In the genomic region with DNA sequence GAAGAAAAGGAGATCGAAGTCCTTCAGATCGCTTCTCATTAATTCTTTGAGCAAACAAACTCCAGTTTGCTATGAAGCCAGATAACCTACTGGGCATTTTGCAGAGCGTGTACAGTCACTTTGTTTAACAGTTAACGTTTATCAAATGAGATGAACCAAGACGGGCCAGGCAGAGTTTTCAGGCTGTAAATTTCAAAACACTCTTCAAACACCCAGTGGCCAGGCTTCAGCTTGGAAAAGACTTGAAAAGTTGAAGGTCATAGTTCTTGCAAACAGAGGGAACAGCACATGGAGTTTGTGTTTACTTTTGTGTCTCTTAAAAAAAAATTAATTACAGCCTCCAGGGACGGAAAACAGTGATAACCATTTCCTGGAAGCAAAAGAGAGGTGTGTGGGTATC, we compare ENCODE assay signal across 21 mouse cellular contexts.
DNase-seq lines count a peak whose midpoint lies in the region; ATAC-seq and TF ChIP-seq lines count a peak whose summit lies in the region.
"Had no signal": no experiment of that assay in that cellular context is flagged by ENCODE, and none has a peak within 500 bp of the region (broad histone marks: within the 10 kb centered on the region; RNA-seq: fewer than 3 reads in every experiment).

No protein-coding gene starts in this region.

- 0 out of 2 replicates have a peak, but pooled peaks cover 3% of the 10 kb centered on the region for H3K9me3 ChIP-seq in kidney, embryonic 15.5 days (replicated peaks)
- peaks cover 3% of the 10 kb centered on the region; the same call in 1 of the 2 replicates for H3K9me3 ChIP-seq in lung, embryonic 15.5 days
- H3K9me3 ChIP-seq: forebrain, embryonic 13.5 days; hindbrain, embryonic 15.5 days had no signal

- no peaks in the 10 kb centered on the region for H3K27me3 ChIP-seq in kidney, embryonic 15.5 days
- no peaks in the 10 kb centered on the region for H3K27me3 ChIP-seq in lung, embryonic 15.5 days
- H3K27me3 ChIP-seq: embryonic facial prominence, embryonic 12.5 days; hindbrain, embryonic 15.5 days; Patski had no signal

- intact Hi-C loops in gastrocnemius, adult 2 months (cut with DNase I): no loop called here

- no peak for TF ChIP-seq CTCF in gastrocnemius, adult 2 months (IDR thresholded peaks at IDR 0.05)

- H3K4me1 ChIP-seq in kidney, embryonic 15.5 days: peaks cover 31% of the 10 kb centered on the region
- peaks cover 18% of the 10 kb centered on the region; the same call in 1 of the 2 replicates for H3K4me1 ChIP-seq in lung, embryonic 15.5 days
- H3K4me1 ChIP-seq: embryonic facial prominence, embryonic 12.5 days; forebrain, embryonic 13.5 days; hindbrain, embryonic 15.5 days had no signal

- H3K9ac ChIP-seq in kidney, embryonic 15.5 days: no peak overlapping the region
- H3K9ac ChIP-seq in lung, embryonic 15.5 days: no peak overlapping the region
- H3K9ac ChIP-seq: embryonic facial prominence, embryonic 12.5 days; forebrain, embryonic 13.5 days; hindbrain, embryonic 15.5 days had no signal

- H3K36me3 ChIP-seq in kidney, embryonic 15.5 days: no peaks in the 10 kb centered on the region
- no peaks in the 10 kb centered on the region for H3K36me3 ChIP-seq in lung, embryonic 15.5 days
- H3K36me3 ChIP-seq: embryonic facial prominence, embryonic 12.5 days; hindbrain, embryonic 15.5 days; midbrain, embryonic 10.5 days had no signal

- no peak for ATAC-seq in kidney, embryonic 15.5 days (replicated peaks; ENCODE audit: low FRiP score)
- ATAC-seq in lung, embryonic 15.5 days (ENCODE audit: borderline replicate concordance, extremely low read depth, low FRiP score, low TSS enrichment): 0 out of 2 replicates have a peak, but pooled peaks have one; percentile 27
- ATAC-seq: CD4-positive, CD25-positive, alpha-beta regulatory T cell, adult 4 months; forebrain, embryonic 13.5 days; Patski had no signal

- peak overlapping the region; percentile 35; the same call in 1 of the 2 replicates for H3K27ac ChIP-seq in gastrocnemius, adult 2 months
- peak overlapping the region; percentile 38; the same call in 1 of the 2 replicates for H3K27ac ChIP-seq in kidney, embryonic 15.5 days
- no peak overlapping the region for H3K27ac ChIP-seq in lung, embryonic 15.5 days
- H3K27ac ChIP-seq: embryonic facial prominence, embryonic 12.5 days; forebrain, embryonic 13.5 days; hindbrain, embryonic 15.5 days; macrophage; midbrain, embryonic 10.5 days had no signal

- WGBS in kidney, embryonic 15.5 days: 19% methylated on average over 6 of the region's 6 CpGs
- WGBS in lung, embryonic 15.5 days: 9% methylated on average over 6 of the region's 6 CpGs

- no peak overlapping the region for H3K4me2 ChIP-seq in kidney, embryonic 15.5 days
- H3K4me2 ChIP-seq in lung, embryonic 15.5 days: no peak overlapping the region
- H3K4me2 ChIP-seq: embryonic facial prominence, embryonic 12.5 days; forebrain, embryonic 13.5 days; hindbrain, embryonic 15.5 days had no signal

- no peak overlapping the region for H3K4me3 ChIP-seq in gastrocnemius, adult 2 months
- no peak overlapping the region for H3K4me3 ChIP-seq in kidney, embryonic 15.5 days (replicated peaks)
- H3K4me3 ChIP-seq in lung, embryonic 15.5 days: no peak overlapping the region
- H3K4me3 ChIP-seq: embryonic facial prominence, embryonic 12.5 days; erythroblast, embryonic 14.5 days; forebrain, embryonic 13.5 days; heart, adult 2 months; hindbrain, embryonic 15.5 days; midbrain, embryonic 10.5 days had no signal

- no peak for DNase-seq in gastrocnemius, adult 2 months
- no peak for DNase-seq in gastrocnemius, postnatal 25 days
- no peak for DNase-seq in kidney, postnatal 10 days
- no peak for DNase-seq in lung, adult 18-20 months
- peak; percentile 58 for DNase-seq in yolk sac, embryonic 10.5 days (ENCODE audit: low spot score)
- DNase-seq: adrenal gland, postnatal 14 days; cerebellum, adult 9-11 months; gastrocnemius, postnatal 10 days; heart, postnatal 36 days; retina, postnatal 1 day had no signal
